Mouse (Mus musculus) intestine, embryonic 15.5 days (tissue): ENCODE measurements around the gene Ciita. TPM values are rescaled to one million over a fixed set of nuclear protein-coding genes. Genes with fewer than 3 reads are reported as not detected.
A peak's percentile ranks its signal among the peaks of the same experiment; 100 is the strongest.

Source experiments
- ATAC-seq: fragments of 200-750 bp; cut with Nextera tagmentation; 2 replicates; pipeline ENCODE4 v1.8.0; 2017; ENCODE audit warnings: moderate TSS enrichment, moderate library complexity
- H3K27ac ChIP-seq: fragments of 300-500 bp; sonication (generic); 2 replicates; pipeline ENCODE4 v1.5.1; 2015; ENCODE audit warnings: mild to moderate bottlenecking, inconsistent platforms
- H3K27me3 ChIP-seq: fragments of 300-500 bp; sonication (generic); replicated peaks from 2 replicates; pipeline ENCODE4 v1.6.1; 2015; ENCODE audit warnings: inconsistent platforms
- H3K36me3 ChIP-seq: fragments of 300-500 bp; sonication (generic); 2 replicates; pipeline ENCODE4 v1.6.1; 2015; ENCODE audit warnings: inconsistent platforms
- H3K4me1 ChIP-seq: fragments of 300-500 bp; sonication (generic); replicated peaks from 2 replicates; pipeline ENCODE4 v1.6.1; 2015; ENCODE audit warnings: inconsistent platforms
- H3K4me2 ChIP-seq: fragments of 300-500 bp; sonication (generic); replicated peaks from 2 replicates; pipeline ENCODE4 v1.6.1; 2015; ENCODE audit warnings: mild to moderate bottlenecking, inconsistent platforms
- H3K4me3 ChIP-seq: fragments of 300-500 bp; sonication (generic); replicated peaks from 2 replicates; pipeline ENCODE4 v1.5.1; 2015; ENCODE audit warnings: inconsistent platforms
- H3K9ac ChIP-seq: fragments of 300-500 bp; sonication (generic); 2 replicates; pipeline ENCODE4 v1.6.1; 2015; ENCODE audit warnings: inconsistent platforms
- H3K9me3 ChIP-seq: fragments of 300-500 bp; sonication (generic); 2 replicates; pipeline ENCODE4 v1.6.1; 2016; ENCODE audit warnings: inconsistent platforms
- WGBS: fragments of 180-500 bp; shearing (Covaris S2); methylation state at CpG from one replicate; pipeline ENCODE4 v1.1.7; 2015; 5-methylcytosine and 5-hydroxymethylcytosine counted together
- polyA plus RNA-seq: library from polyadenylated mRNA; unstranded; fragments of >200 nt; fragmentation: Nextera tagmentation; extraction: Ambion mirVana; gene quantifications from 2 replicates; pipeline ENCODE4 v1.2.1, GENCODE M21; 2015

The Ciita gene
- polyA plus RNA-seq, 1 experiment from 2014 or later = 0.41 TPM

- H3K4me3 ChIP-seq = no peak overlapping the region
- no peak overlapping the region for H3K9ac ChIP-seq
- ATAC-seq = peak; percentile 1; the same call in 1 of the 2 replicates
- H3K4me2 ChIP-seq = no peak overlapping the region
- H3K9me3 ChIP-seq = no peaks in the 10 kb centered on the region
- 71% methylated on average over 2 of the region's 2 CpGs for WGBS
- peaks cover 27% of the 10 kb centered on the region for H3K4me1 ChIP-seq
- no peak overlapping the region for H3K27ac ChIP-seq
- no peaks in the 10 kb centered on the region for H3K27me3 ChIP-seq
- no peaks in the 10 kb centered on the region for H3K36me3 ChIP-seq
Measured at GRCm38 (mm10) chr16:10451906-10452305, 28.0 kb upstream of the Ciita start.

- no peak overlapping the region for H3K4me2 ChIP-seq
- peak overlapping the region; percentile 2; the same call in 1 of the 2 replicates for H3K27ac ChIP-seq
- peak; percentile 57 for ATAC-seq
- H3K27me3 ChIP-seq = no peaks in the 10 kb centered on the region
- peaks cover 24% of the 10 kb centered on the region for H3K4me1 ChIP-seq
- no peaks in the 10 kb centered on the region for H3K36me3 ChIP-seq
- H3K9me3 ChIP-seq = no peaks in the 10 kb centered on the region
- H3K4me3 ChIP-seq = no peak overlapping the region
- WGBS = 61% methylated on average over 8 of the region's 8 CpGs
- no peak overlapping the region for H3K9ac ChIP-seq
Measured at GRCm38 (mm10) chr16:10452445-10452896, 27.4 kb upstream of the Ciita start.

DNA sequence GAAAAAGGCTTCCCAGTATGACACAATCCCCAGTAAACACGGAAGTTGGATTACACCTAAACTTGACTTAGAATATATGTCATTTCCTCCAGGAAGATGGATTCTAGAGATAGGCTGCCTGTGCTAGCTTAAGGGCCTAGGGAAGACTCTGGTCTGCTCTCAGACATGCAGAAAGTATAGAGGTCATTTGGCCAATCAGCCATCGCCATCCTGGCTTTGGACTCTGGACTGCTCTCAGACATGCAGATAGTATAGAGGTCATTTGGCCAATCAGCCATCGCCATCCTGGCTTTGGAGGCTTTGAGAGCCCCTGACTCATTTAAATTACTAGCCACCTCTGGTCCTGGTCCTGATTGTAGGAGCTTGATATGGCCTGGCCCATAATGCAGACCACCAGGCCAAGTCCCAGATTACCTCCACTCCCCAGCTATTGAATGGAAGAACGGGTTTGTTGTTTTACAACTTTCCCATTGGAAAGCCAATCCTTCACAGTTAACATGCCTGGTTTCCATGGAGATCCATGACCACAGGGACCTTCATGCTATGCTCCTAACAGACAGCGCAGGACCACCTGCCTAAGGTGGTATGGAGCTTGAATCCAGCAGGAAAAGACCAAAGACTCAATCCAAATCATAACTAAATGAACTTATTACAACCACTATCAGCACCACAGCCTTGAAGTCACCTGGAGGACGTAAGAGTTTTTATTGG is 25.8 kb upstream of the Ciita start:
- no peaks in the 10 kb centered on the region for H3K36me3 ChIP-seq
- ATAC-seq = peak; percentile 60

DNA sequence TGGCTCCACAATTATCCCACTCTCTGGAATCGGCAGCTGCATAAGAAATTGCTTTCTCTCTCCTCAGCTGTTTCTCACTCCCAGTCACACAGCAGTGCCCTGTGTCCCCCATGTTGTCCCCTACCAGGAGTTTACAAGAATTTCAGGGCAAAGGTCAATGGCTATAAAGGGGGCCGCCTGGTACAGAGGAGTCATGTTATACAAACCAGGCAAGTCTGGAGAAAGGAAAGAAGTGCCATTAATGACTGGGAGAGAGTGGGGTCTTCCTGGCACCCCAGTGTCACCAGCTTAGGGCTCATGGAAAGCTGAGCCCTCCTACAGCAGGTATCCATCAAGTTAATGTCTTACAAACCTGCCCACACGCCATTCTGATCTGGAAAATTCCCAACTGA is 25.3 kb upstream of the Ciita start:
- Histone ChIP-seq H3K4me1 (peaks cover 20% of the 10 kb centered on the region), H3K27ac (no peak overlapping the region; the same call in 1 of the 2 replicates), H3K9ac (no peak overlapping the region), H3K4me3 (no peak overlapping the region), H3K9me3 (no peaks in the 10 kb centered on the region), H3K36me3 (no peaks in the 10 kb centered on the region), H3K27me3 (no peaks in the 10 kb centered on the region), H3K4me2 (0 out of 2 replicates have a peak overlapping the region, but pooled peaks have one; percentile 7)
- 15% methylated on average over 3 of the region's 3 CpGs for WGBS
- ATAC-seq = peak; percentile 79

More for the DNA sequence above, 25.8 kb upstream of the Ciita start:
- Histone ChIP-seq H3K27me3 (no peaks in the 10 kb centered on the region), H3K4me2 (0 out of 2 replicates have a peak overlapping the region, but pooled peaks have one; percentile 7), H3K4me1 (peaks cover 20% of the 10 kb centered on the region), H3K4me3 (no peak overlapping the region), H3K9me3 (no peaks in the 10 kb centered on the region), H3K9ac (no peak overlapping the region), H3K27ac (no peak overlapping the region; the same call in 1 of the 2 replicates)
- WGBS = 57% methylated on average over 6 of the region's 6 CpGs

- WGBS = 65% methylated on average over 2 of the region's 2 CpGs
- H3K27ac ChIP-seq = no peak overlapping the region
- no peak overlapping the region for H3K9ac ChIP-seq
- H3K9me3 ChIP-seq = no peaks in the 10 kb centered on the region
- H3K36me3 ChIP-seq = no peaks in the 10 kb centered on the region
- ATAC-seq = peak; percentile 83
- no peak overlapping the region for H3K4me3 ChIP-seq
- H3K4me1 ChIP-seq = 0 out of 2 replicates have a peak, but pooled peaks cover 2% of the 10 kb centered on the region
- H3K27me3 ChIP-seq = no peaks in the 10 kb centered on the region
- no peak overlapping the region for H3K4me2 ChIP-seq
Measured at GRCm38 (mm10) chr16:10460188-10460587, 19.7 kb upstream of the Ciita start.

DNA sequence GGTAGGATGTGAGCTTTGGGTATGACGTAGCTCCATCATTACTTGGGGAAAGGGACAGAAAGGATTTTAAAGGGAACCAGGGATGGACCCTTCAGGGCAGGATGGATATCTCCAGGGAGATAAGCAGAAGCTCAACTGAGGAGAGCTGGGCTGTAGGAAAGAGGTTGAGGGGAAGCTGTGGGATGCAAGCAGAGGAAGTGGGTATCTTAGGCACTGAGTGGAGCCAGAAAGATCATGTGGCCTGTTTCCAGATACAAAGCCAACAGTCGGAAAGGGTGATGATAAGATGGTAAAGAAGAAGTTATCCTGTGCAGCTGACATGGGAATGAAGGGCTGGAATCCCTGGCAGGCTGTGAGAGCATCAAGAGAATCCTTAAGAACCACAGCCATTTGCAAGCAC is 18.7 kb upstream of the Ciita start:
- no peak for ATAC-seq
- Histone ChIP-seq H3K36me3 (no peaks in the 10 kb centered on the region), H3K9me3 (no peaks in the 10 kb centered on the region), H3K4me2 (no peak overlapping the region), H3K4me1 (no peaks in the 10 kb centered on the region; the same call in 1 of the 2 replicates), H3K4me3 (no peak overlapping the region), H3K9ac (no peak overlapping the region), H3K27ac (no peak overlapping the region), H3K27me3 (no peaks in the 10 kb centered on the region)
- WGBS = 81% methylated on average over 2 of the region's 2 CpGs

DNA sequence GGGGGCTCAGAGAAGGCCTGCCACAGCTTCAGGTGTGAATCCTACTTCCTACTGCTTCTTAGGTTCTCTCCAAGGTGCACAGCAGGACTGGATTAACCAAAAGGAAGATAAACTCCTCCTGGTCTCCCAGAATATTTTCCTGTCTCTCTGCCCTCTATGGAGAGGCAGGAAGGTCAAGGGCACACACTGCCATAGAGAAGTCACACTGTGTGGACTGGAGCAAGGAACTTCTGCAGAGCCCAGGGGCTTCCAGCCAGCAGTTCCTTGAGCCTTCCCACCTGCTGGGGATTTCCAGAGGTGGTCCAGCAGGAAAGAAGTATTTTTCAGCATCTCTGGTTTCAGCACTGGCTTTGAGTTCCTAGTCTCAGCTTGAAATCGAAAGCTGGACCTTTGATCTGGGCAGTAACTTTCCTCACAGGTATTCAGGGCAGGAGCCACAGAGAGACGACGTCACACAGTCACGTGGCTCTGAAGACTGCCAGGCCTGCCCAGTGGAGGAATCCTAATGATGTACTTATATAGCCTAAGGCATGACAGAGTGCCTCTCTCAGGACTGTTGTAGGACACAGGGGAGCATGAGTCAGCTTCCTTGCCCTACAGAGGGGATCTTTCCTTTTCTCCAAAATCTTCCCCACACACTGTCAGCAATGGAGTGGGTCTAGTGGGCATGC is 14.7 kb upstream of the Ciita start:
- ATAC-seq = peak; percentile 93
- Histone ChIP-seq H3K27ac (no peak overlapping the region), H3K4me1 (no peaks in the 10 kb centered on the region; the same call in 1 of the 2 replicates), H3K27me3 (no peaks in the 10 kb centered on the region), H3K9me3 (no peaks in the 10 kb centered on the region), H3K36me3 (no peaks in the 10 kb centered on the region), H3K4me3 (no peak overlapping the region), H3K4me2 (no peak overlapping the region), H3K9ac (no peak overlapping the region)
- WGBS = 16% methylated on average over 4 of the region's 4 CpGs

GRCm38 (mm10) chr16:10467391-10468107 is 12.3 kb upstream of the Ciita start:
- Histone ChIP-seq H3K4me3 (no peak overlapping the region), H3K4me1 (no peaks in the 10 kb centered on the region; the same call in 1 of the 2 replicates), H3K27me3 (no peaks in the 10 kb centered on the region), H3K9ac (no peak overlapping the region), H3K27ac (no peak overlapping the region), H3K36me3 (no peaks in the 10 kb centered on the region), H3K4me2 (no peak overlapping the region), H3K9me3 (no peaks in the 10 kb centered on the region)
- no peak for ATAC-seq
- 41% methylated on average over 11 of the region's 11 CpGs for WGBS

DNA sequence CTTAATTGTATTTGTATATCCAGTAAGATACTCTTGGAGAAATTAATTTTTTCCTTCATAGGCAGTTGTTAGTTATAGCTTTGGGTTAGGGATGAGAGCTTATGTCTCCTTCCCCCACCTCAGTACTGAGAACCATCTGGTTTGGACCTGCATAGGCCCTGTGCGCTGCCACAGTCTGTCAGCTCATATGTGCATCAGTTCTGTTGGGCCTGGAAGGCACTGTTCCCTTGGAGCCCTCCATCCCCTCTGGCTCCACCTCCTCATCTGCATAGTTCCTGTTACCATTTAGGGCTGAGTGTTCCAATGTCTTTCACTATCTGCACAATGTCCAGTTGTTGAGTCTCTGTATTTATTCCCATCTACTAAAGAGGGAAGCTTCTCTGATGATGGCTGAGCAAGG is 11.7 kb upstream of the Ciita start:
- Histone ChIP-seq H3K36me3 (no peaks in the 10 kb centered on the region), H3K27me3 (no peaks in the 10 kb centered on the region), H3K4me3 (no peak overlapping the region), H3K4me2 (no peak overlapping the region), H3K9me3 (no peaks in the 10 kb centered on the region), H3K27ac (no peak overlapping the region), H3K9ac (no peak overlapping the region), H3K4me1 (no peaks in the 10 kb centered on the region; the same call in 1 of the 2 replicates)
- WGBS = 52% methylated on average over 1 of the region's 1 CpGs
- ATAC-seq = no peak

DNA sequence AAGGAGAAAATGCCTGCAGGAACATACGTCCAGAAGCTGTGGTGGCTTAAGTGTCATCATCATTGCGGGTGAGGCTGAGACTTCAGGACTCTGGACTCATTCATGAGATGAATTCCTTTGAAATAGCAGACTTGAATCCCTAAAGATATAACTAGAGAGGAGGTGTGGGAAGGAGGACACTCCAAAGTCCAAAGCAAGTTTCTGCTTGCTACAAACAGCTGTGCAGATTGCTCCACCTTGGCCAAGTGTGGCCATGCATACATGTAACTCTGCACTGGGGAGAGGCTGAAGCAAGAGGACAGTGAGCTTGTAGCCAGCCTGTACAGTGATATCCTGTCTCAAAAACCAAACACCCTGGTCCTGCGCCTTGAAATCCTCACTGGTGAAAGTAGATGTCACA is 7.9 kb upstream of the Ciita start:
- Histone ChIP-seq H3K9me3 (no peaks in the 10 kb centered on the region), H3K36me3 (no peaks in the 10 kb centered on the region), H3K9ac (no peak overlapping the region), H3K4me1 (no peaks in the 10 kb centered on the region), H3K4me2 (no peak overlapping the region), H3K27me3 (no peaks in the 10 kb centered on the region), H3K4me3 (no peak overlapping the region), H3K27ac (no peak overlapping the region)
- ATAC-seq = peak; percentile 92
- WGBS = 81% methylated on average over 3 of the region's 3 CpGs

- no peak for ATAC-seq
- no peak overlapping the region for H3K27ac ChIP-seq
- no peaks in the 10 kb centered on the region for H3K36me3 ChIP-seq
- 40% methylated on average over 3 of the region's 3 CpGs for WGBS
- no peak overlapping the region for H3K9ac ChIP-seq
- H3K9me3 ChIP-seq = no peaks in the 10 kb centered on the region
- H3K4me1 ChIP-seq = no peaks in the 10 kb centered on the region
- no peak overlapping the region for H3K4me2 ChIP-seq
- no peak overlapping the region for H3K4me3 ChIP-seq
- H3K27me3 ChIP-seq = no peaks in the 10 kb centered on the region
Measured at GRCm38 (mm10) chr16:10474956-10475355, 4.9 kb upstream of the Ciita start.

DNA sequence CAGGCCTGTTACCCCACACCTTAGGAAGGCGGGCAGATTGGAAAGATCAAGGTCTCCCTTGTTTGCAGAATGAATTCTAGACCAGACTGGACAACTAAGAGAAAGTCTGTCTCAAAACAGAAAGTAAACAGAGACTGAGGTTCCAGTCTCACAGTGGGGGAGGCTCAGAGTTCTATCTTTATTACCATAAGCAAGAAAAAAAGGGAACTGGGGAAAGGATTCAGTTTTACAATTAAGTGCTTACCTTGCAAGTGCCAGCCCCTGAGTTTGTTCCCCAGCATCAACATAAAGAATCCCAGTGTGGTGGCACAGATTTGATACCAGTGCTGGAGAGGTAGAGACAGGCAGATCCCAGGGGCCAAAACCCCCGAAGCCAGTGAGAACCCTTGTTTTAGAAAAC is 3.9 kb upstream of the Ciita start:
- no peaks in the 10 kb centered on the region for H3K36me3 ChIP-seq
- no peaks in the 10 kb centered on the region for H3K27me3 ChIP-seq
- ATAC-seq = no peak
- H3K9me3 ChIP-seq = no peaks in the 10 kb centered on the region
- no peak overlapping the region for H3K4me3 ChIP-seq
- H3K4me1 ChIP-seq = no peaks in the 10 kb centered on the region
- no peak overlapping the region for H3K27ac ChIP-seq
- no peak overlapping the region for H3K9ac ChIP-seq
- WGBS = 60% methylated on average over 2 of the region's 2 CpGs
- no peak overlapping the region for H3K4me2 ChIP-seq
